Mouse (Mus musculus): Measurements from ENCODE around the gene Olfr508. TPM values are rescaled to one million over a fixed set of nuclear protein-coding genes. Genes with fewer than 3 reads are reported as not detected.

Olfr508 gene
- not detected in 2 replicates for polyA plus RNA-seq (2012; rRNA removed)

GRCm38 (mm10) chr7:108629694-108630093 lies at the start of gene Olfr508:
Olfr508 (plus strand) TSS chr7:108629994.

GRCm38 (mm10) chr7:108610487-108610886 lies 19.3 kb upstream of the Olfr508 start, which contains the start of gene Olfr506:
Olfr506 (plus strand) TSS chr7:108610787.

GRCm38 (mm10) chr7:108621514-108621913 lies 8.3 kb upstream of the Olfr508 start, which contains the start of gene Olfr507:
Olfr507 (plus strand) TSS chr7:108621814.

GRCm38 (mm10) chr7:108651806-108652205 lies 22.0 kb downstream of the Olfr508 start, which contains the start of gene Olfr509:
Olfr509 (minus strand) TSS chr7:108651906.

GRCm38 (mm10) chr7:108666118-108666517 lies 36.3 kb downstream of the Olfr508 start, which contains the start of gene Olfr510:
Olfr510 (plus strand) TSS chr7:108666418.

Other genes starting within 250 kb of the Olfr508 start
- not detected in 2 replicates for gene Olfr495, start 236.8 kb upstream of the Olfr508 start, polyA plus RNA-seq (2012; rRNA removed)
- gene Olfr497, start 209.6 kb upstream of the Olfr508 start, polyA plus RNA-seq (2012; rRNA removed), result not detected in 2 replicates
- gene Olfr498, start 164.7 kb upstream of the Olfr508 start, polyA plus RNA-seq (2012; rRNA removed), result not detected in 2 replicates
- not detected in 2 replicates for gene Olfr502, start 104.9 kb upstream of the Olfr508 start, polyA plus RNA-seq (2012; rRNA removed)
- gene Olfr503, start 85.5 kb upstream of the Olfr508 start, polyA plus RNA-seq (2012; rRNA removed), result not detected in 2 replicates
- not detected in 2 replicates for gene Olfr504, start 64.2 kb upstream of the Olfr508 start, polyA plus RNA-seq (2012; rRNA removed)
- 0.01 TPM in 1 of 2 replicates, not detected in the other for gene Olfr506, start 19.2 kb upstream of the Olfr508 start, polyA plus RNA-seq (2012; rRNA removed)
- gene Olfr507, start 8.2 kb upstream of the Olfr508 start, polyA plus RNA-seq (2012; rRNA removed), result not detected in 2 replicates
- not detected in 2 replicates for gene Olfr509, start 21.9 kb downstream of the Olfr508 start, polyA plus RNA-seq (2012; rRNA removed)
- gene Olfr510, start 36.4 kb downstream of the Olfr508 start, polyA plus RNA-seq (2012; rRNA removed), result not detected in 2 replicates
- gene Olfr512, start 83.3 kb downstream of the Olfr508 start, polyA plus RNA-seq (2012; rRNA removed), result not detected in 2 replicates
- gene Olfr513, start 121.0 kb downstream of the Olfr508 start, polyA plus RNA-seq (2012; rRNA removed), result not detected in 2 replicates
- gene Olfr514, start 196.0 kb downstream of the Olfr508 start, polyA plus RNA-seq (2012; rRNA removed), result not detected in 2 replicates
- not detected in 2 replicates for gene Olfr516, start 220.5 kb downstream of the Olfr508 start, polyA plus RNA-seq (2012; rRNA removed)
- not detected in 2 replicates for gene Olfr517, start 242.4 kb downstream of the Olfr508 start, polyA plus RNA-seq (2012; rRNA removed)